Mouse (Mus musculus) erythroblast, embryonic 14.5 days (primary cell): ENCODE results near the gene Fam107a. TPM values are rescaled to one million over a fixed set of nuclear protein-coding genes. Genes with fewer than 3 reads are reported as not detected.
"Not testable (repeated sequence)": the region's sequence is repeated elsewhere in the genome, so short reads cannot be mapped to it uniquely, and the experiment has no call there.

Source experiments
- H3K27me3 ChIP-seq: 2 replicates; pipeline ENCODE4 v1.6.1; 2012; ENCODE audit warnings: inconsistent platforms; ENCODE audit not compliant: control insufficient read depth
- H3K36me3 ChIP-seq: 2 replicates; pipeline ENCODE4 v1.6.1; 2012; ENCODE audit warnings: mild to moderate bottlenecking, inconsistent platforms; ENCODE audit not compliant: control insufficient read depth
- H3K4me1 ChIP-seq: 2 replicates; pipeline ENCODE4 v1.6.1; 2012; ENCODE audit warnings: inconsistent platforms; ENCODE audit not compliant: control insufficient read depth
- H3K4me3 ChIP-seq: replicated peaks from 2 replicates; pipeline ENCODE3; 2012; ENCODE audit warnings: moderate library complexity, mild to moderate bottlenecking, inconsistent platforms
- H3K9me3 ChIP-seq: 2 replicates; pipeline ENCODE4 v1.6.1; 2012; ENCODE audit warnings: low read length, inconsistent platforms, mixed read lengths; ENCODE audit not compliant: control insufficient read depth
- GATA1 ChIP-seq: IDR thresholded peaks from 2 replicates; pipeline ENCODE4 v1.6.1; 2012; ENCODE audit warnings: low read length, inconsistent platforms, mixed read lengths
- TAL1 ChIP-seq: IDR thresholded peaks from 3 replicates; pipeline ENCODE4 v1.6.1; 2012; ENCODE audit warnings: low read length, inconsistent platforms, mixed read lengths
- polyA plus RNA-seq: library from polyadenylated mRNA; stranded (reverse); fragments of >175 nt; gene quantifications from 2 replicates; pipeline ENCODE4 v1.2.3, GENCODE M21; 2012

Gene Fam107a
- polyA plus RNA-seq, 1 experiment: not detected

DNA sequence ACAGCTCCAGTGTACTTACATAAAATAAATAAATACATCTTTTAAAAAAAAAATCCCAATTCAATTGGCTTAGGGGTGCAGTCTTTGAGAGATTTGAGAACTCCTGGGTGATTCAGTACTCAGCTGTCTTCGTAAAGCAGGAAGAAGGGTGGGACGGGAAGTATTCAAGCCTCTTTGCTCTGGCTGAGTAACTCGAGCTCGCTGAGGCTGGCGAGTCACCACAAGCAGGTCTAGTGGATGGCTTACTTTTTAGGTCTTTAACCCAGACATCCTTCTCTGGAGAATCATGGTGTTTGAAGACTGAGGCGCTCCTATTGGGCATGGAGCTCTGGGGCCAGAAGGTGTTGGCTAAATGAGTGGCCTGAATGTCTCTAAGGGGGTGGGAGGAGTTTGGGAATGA, 10.9 kb downstream of the Fam107a start:
- Histone ChIP-seq H3K36me3 (no peaks in the 10 kb centered on the region), H3K9me3 (no peaks in the 10 kb centered on the region), H3K4me1 (no peaks in the 10 kb centered on the region; the same call in 1 of the 2 replicates), H3K4me3 (no peak overlapping the region), H3K27me3 (no peaks in the 10 kb centered on the region)
- TF ChIP-seq GATA1 (no peak), TAL1 (no peak)

DNA sequence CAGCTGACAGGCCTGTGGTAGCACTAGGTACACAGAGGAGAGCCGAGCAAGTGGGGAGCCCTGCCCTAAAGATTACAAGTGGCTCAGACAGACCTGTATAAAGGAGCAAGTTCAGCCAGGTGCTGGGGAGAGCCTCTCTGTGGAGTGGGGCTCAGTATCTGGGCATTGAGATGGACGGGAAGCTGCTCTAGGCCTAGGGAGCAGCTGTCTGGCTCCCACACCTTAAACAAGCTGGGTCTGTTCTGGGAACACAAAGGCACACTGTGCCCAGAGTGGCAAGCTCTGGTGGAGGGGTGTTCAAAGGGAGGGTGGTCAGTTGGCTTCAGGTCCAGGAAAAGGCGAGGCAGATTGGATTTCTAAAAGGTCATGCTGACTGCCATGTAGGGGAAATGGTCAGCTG, 12.8 kb downstream of the Fam107a start:
- Histone ChIP-seq H3K4me3 (no peak overlapping the region), H3K4me1 (no peaks in the 10 kb centered on the region; the same call in 1 of the 2 replicates), H3K27me3 (no peaks in the 10 kb centered on the region), H3K36me3 (no peaks in the 10 kb centered on the region), H3K9me3 (no peaks in the 10 kb centered on the region)
- no peak for TF ChIP-seq GATA1
- TF ChIP-seq TAL1: no peak

DNA sequence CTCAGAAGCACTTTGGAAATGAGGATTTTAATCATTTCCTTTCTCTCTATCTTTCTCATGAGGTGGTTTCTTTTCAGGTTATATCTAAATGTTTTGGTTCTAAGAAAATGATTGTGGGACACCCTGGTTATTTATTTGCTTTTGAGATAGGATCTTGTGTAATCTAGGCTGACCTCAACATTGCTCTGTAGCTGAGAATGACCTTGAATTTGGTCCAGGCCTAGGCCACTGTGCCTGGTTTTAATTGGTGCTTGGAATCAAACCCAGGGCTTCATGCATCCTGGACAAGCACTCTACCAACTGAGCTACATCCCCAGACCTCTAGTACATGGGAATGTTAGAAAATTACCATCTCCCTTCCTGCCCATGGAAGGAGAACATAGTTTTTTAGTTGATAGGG, 13.7 kb downstream of the Fam107a start:
- peaks cover 3% of the 10 kb centered on the region; the same call in 1 of the 2 replicates for H3K27me3 ChIP-seq
- TF ChIP-seq GATA1 (no peak), TAL1 (no peak)
- no peaks in the 10 kb centered on the region for H3K9me3 ChIP-seq
- H3K4me1 ChIP-seq: no peaks in the 10 kb centered on the region; the same call in 1 of the 2 replicates
- no peak overlapping the region for H3K4me3 ChIP-seq
- no peaks in the 10 kb centered on the region for H3K36me3 ChIP-seq

DNA sequence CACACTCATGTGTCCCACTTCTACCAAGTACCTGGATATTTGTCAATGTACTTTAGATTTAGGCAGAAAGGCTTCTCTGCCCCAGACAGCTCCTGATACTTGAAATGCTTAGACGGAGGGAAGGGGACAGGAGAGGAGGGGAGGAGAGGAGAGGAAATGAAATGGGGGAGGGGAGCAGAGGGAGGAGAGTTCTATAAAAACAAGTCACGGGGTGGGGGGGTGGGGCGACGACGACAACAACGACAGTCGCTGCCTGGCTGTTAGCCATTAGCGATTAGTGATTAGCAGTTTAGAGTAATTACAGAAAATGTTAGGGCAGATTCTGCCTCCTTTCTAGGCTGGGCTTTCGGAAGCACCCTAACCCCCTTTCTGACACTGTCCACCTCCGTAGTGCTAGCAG, 15.1 kb downstream of the Fam107a start:
- Histone ChIP-seq H3K4me3 (no peak overlapping the region), H3K27me3 (peaks cover 3% of the 10 kb centered on the region; the same call in 1 of the 2 replicates), H3K9me3 (no peaks in the 10 kb centered on the region), H3K4me1 (no peaks in the 10 kb centered on the region; the same call in 1 of the 2 replicates), H3K36me3 (no peaks in the 10 kb centered on the region)
- TF ChIP-seq TAL1: no peak
- no peak for TF ChIP-seq GATA1

DNA sequence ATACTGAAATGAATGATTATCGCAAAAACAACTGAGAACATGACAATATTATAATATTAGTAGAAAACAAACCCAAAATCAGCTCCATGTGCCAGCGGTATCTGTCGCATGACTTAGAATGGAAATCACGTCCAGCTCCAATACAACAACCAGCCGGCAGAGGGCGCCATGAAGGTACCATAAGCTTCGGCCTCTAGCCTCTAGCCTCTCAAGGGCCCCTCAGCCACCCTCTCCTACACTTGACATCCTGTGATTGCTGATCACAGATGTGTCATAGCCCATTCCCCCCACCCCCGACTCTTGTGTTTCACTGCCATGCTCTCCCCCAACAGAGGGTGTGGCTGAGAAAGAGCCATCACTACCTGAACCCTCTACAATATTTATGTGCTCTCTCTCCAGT, 17.5 kb downstream of the Fam107a start:
- peaks cover 3% of the 10 kb centered on the region; the same call in 1 of the 2 replicates for H3K27me3 ChIP-seq
- no peaks in the 10 kb centered on the region for H3K36me3 ChIP-seq
- H3K4me3 ChIP-seq: no peak overlapping the region
- no peaks in the 10 kb centered on the region; the same call in 1 of the 2 replicates for H3K4me1 ChIP-seq
- TF ChIP-seq GATA1: no peak
- no peak for TF ChIP-seq TAL1
- no peaks in the 10 kb centered on the region for H3K9me3 ChIP-seq

DNA sequence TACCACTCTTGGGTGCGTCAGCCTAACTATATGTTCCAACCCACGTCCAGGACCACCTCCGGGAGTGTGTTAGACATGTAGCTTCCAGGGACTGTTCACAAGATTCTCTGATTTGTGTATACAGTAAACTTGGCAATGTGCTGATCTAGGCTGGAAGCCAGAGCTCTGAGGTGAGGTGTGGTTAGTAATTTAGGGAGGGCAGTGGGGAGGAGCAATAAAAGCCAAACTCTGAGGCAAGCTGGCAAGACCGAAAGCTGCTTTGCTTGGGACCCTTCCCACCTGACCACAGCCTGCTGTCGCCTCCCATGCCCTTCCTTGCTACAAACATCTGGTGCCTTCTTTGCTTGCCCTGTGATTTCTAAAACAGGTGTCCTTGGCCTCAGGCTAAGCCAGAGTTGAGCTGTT, 19.9 kb downstream of the Fam107a start:
- Histone ChIP-seq H3K9me3 (no peaks in the 10 kb centered on the region), H3K4me3 (no peak overlapping the region), H3K36me3 (no peaks in the 10 kb centered on the region), H3K27me3 (peaks cover 3% of the 10 kb centered on the region; the same call in 1 of the 2 replicates), H3K4me1 (no peaks in the 10 kb centered on the region; the same call in 1 of the 2 replicates)
- TF ChIP-seq TAL1 (no peak), GATA1 (no peak)

DNA sequence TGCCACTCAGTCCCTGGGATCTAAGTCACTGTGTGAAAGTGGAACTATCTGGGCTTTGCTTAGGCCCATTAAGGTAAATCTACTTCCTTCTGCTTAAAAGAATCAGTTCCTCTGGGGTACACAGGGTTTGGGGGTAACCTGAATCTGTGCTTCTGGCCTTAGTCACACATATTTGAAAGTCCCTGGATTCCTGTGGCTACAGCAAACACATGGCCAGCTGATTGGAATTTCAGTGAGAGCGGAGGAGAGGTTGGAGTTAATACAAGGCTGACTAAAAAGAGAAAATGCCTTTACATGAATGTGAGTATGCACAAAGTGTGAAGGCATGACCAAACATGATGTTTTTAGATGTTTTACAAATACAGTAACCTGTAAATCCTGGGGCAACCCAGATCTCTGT, 23.6 kb downstream of the Fam107a start:
- TF ChIP-seq TAL1 (no peak), GATA1 (no peak)
- H3K4me3 ChIP-seq: no peak overlapping the region
- H3K36me3 ChIP-seq: no peaks in the 10 kb centered on the region
- H3K4me1 ChIP-seq: no peaks in the 10 kb centered on the region
- H3K9me3 ChIP-seq: peaks cover 4% of the 10 kb centered on the region
- peaks cover under 1% of the 10 kb centered on the region; the same call in 1 of the 2 replicates for H3K27me3 ChIP-seq

DNA sequence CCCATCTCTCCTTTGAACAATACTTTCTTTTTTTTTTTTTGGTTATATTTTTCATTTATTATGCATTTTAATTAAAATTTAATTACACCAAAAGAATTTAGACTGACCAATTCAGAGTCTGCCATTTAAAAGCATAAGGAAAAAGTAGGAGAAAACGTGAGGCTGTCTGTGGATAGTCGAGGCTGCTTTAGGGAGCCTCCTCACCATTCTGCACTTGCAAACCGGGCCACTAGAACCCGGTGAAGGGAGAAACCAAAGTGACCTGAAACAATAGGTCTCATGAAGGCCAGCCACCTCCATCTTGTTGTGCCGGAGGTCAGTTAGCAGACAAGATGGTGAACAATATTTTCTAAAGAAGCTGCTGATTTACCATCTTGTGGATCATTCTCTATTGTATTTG, 31.2 kb downstream of the Fam107a start:
- not testable (repeated sequence) for H3K36me3 ChIP-seq, H3K27me3 ChIP-seq, H3K4me3 ChIP-seq, H3K4me1 ChIP-seq, H3K9me3 ChIP-seq

DNA sequence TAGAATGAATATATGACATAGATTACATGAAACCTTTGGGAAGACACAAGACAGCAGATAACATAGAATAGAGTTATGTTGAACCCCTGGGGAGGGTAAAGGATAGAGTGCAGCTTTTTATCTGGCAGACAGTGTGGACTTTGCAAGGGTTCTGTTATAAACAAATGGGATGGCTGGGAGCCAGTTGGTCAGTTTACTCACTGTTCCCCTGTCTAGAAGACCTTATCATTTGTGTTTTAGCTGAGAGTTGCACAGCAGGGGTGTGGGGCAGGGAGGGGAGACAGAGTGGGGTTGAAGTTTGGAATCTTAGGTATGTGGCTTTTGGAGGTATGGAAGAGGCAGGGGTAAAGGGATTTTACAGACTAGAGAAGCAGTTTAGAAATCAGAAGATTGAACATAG, 34.0 kb downstream of the Fam107a start:
- TF ChIP-seq TAL1 (no peak), GATA1 (no peak)
- no peaks in the 10 kb centered on the region for H3K27me3 ChIP-seq
- H3K4me1 ChIP-seq: no peaks in the 10 kb centered on the region
- no peaks in the 10 kb centered on the region for H3K9me3 ChIP-seq
- H3K36me3 ChIP-seq: no peaks in the 10 kb centered on the region
- H3K4me3 ChIP-seq: no peak overlapping the region

DNA sequence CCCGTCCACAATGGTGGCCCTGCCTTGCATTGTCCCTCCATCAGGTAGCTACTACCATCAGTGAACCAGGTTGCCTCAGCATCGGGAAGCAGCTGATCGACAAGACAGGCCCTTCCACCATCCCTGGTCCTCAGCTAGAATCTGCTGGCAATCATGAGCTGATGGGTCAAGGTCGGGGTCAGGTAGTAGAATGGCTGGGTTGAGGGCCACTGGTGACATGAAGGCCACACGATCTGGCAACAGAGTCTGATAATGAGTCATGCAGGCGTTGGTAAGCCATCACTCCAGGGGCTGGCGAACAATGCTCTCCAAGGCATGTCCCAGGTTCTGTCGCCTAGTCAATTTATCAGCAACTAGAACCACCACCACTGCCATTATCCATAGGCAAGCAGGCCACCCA, 46.5 kb downstream of the Fam107a start:
- H3K27me3 ChIP-seq, H3K9me3 ChIP-seq, H3K4me3 ChIP-seq, H3K36me3 ChIP-seq, H3K4me1 ChIP-seq: not testable (repeated sequence)
